Mouse (Mus musculus) lung, postnatal 0 days (tissue): ENCODE results near the gene Snx10. TPM values are rescaled to one million over a fixed set of nuclear protein-coding genes. Genes with fewer than 3 reads are reported as not detected.
A peak's percentile ranks its signal among the peaks of the same experiment; 100 is the strongest.

Experiments
- ATAC-seq: fragments of 200-750 bp; cut with Nextera tagmentation; 2 replicates; pipeline ENCODE4 v1.8.0; 2017; ENCODE audit warnings: moderate library complexity
- DNase-seq: peaks from one replicate; pipeline ENCODE4 v3.0.0-alpha.2; 2016; ENCODE audit warnings: low spot score
- H3K27ac ChIP-seq: fragments of 300-500 bp; sonication (generic); 2 replicates; pipeline ENCODE4 v1.5.1; 2014; ENCODE audit warnings: antibody characterized with exemption, mild to moderate bottlenecking, low read length, mixed read lengths
- H3K27me3 ChIP-seq: fragments of 300-500 bp; sonication (generic); replicated peaks from 2 replicates; pipeline ENCODE4 v1.6.1; 2014; ENCODE audit warnings: low read length, mixed read lengths; ENCODE audit not compliant: insufficient read depth
- H3K36me3 ChIP-seq: fragments of 300-500 bp; sonication (generic); 2 replicates; pipeline ENCODE4 v1.6.1; 2014; ENCODE audit warnings: low read length, mixed read lengths; ENCODE audit not compliant: insufficient read depth
- H3K4me1 ChIP-seq: fragments of 300-500 bp; sonication (generic); 2 replicates; pipeline ENCODE4 v1.6.1; 2014; ENCODE audit warnings: antibody characterized with exemption, low read depth, low read length, mixed read lengths; ENCODE audit not compliant: insufficient read depth
- H3K4me2 ChIP-seq: fragments of 300-500 bp; sonication (generic); replicated peaks from 2 replicates; pipeline ENCODE4 v1.6.1; 2014; ENCODE audit warnings: low read depth, mild to moderate bottlenecking, low read length, moderate library complexity, mixed read lengths
- H3K4me3 ChIP-seq: fragments of 300-500 bp; sonication (generic); 2 replicates; pipeline ENCODE4 v1.5.1; 2014; ENCODE audit warnings: low read depth, low read length
- H3K9ac ChIP-seq: fragments of 300-500 bp; sonication (generic); replicated peaks from 2 replicates; pipeline ENCODE4 v1.6.1; 2014; ENCODE audit warnings: low read depth, mild to moderate bottlenecking
- H3K9me3 ChIP-seq: fragments of 300-500 bp; sonication (generic); 2 replicates; pipeline ENCODE4 v1.6.1; 2016; ENCODE audit warnings: low read length, mixed read lengths
- CTCF ChIP-seq: IDR thresholded peaks from 2 replicates; pipeline ENCODE4 v1.5.1; 2016; ENCODE audit warnings: antibody characterized with exemption, mild to moderate bottlenecking
- EP300 ChIP-seq: IDR thresholded peaks from 2 replicates; pipeline ENCODE4 v1.6.1; 2016; ENCODE audit warnings: antibody characterized with exemption, mild to moderate bottlenecking, control low read depth
- WGBS: fragments of 180-500 bp; shearing (Covaris S2); extraction: QIAGEN DNeasy Blood & Tissue Kit; methylation state at CpG from one replicate; pipeline ENCODE4 v1.1.7; 2014; 5-methylcytosine and 5-hydroxymethylcytosine counted together
- polyA plus RNA-seq: library from polyadenylated mRNA; unstranded; fragments of >200 nt; fragmentation: Nextera tagmentation; extraction: Ambion mirVana; gene quantifications from 2 replicates; pipeline ENCODE4 v1.2.1, GENCODE M21; 2015

The Snx10 gene
- polyA plus RNA-seq, 1 experiment from 2014 or later, result 11.8 TPM

DNA sequence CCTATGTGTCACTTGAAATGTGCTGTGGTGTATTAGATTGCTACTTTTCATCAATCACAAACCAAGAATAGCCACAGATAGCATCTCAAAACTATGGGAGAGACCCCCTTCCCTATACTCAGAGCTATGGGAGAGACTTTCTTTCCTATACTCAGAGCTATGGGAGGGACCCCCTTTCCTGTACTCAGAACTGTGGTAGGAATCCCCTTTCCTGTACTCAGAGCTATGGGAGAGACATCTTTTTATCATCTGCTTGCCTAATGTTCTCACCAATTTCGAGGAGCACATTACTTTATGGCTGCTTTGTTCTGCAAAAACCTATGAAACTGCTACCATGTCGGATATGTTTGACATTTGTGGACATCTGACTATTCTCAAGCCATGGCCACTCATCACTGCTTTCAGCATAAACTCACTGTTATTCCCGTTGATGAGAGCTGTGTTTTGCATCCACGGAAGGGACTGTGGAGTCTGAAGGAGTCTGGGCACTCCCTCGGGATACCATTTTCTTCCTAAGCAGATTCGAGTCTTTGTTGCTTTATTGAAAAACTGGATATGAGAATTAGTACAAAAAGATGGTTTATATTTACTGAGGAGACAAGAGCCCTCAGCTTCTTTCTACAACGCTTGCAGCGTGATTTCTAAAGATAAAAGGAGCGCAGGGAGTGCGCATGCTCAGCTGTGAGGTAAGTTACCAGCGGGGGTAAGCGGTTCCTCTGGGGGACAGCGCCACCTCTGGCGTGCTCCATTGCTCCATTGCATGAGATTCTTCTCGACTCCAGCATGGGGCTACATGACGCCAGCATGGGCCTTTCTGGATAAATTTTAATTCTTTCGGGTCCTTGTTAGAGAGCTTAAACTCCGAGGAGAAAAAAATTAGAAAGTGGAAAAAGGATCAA, 14.7 kb upstream of the Snx10 start:
- Histone ChIP-seq H3K27me3 (no peaks in the 10 kb centered on the region), H3K36me3 (no peaks in the 10 kb centered on the region), H3K9ac (no peak overlapping the region), H3K4me1 (no peaks in the 10 kb centered on the region), H3K9me3 (no peaks in the 10 kb centered on the region), H3K4me2 (peak overlapping the region; percentile 37), H3K27ac (no peak overlapping the region), H3K4me3 (no peak overlapping the region)
- 23% methylated on average over 18 of the region's 18 CpGs for WGBS
- TF ChIP-seq EP300 (no peak), CTCF (peak; percentile 85)
- ATAC-seq (peak; percentile 70; the same call in 1 of the 2 replicates), DNase-seq (peak; percentile 91)

DNA sequence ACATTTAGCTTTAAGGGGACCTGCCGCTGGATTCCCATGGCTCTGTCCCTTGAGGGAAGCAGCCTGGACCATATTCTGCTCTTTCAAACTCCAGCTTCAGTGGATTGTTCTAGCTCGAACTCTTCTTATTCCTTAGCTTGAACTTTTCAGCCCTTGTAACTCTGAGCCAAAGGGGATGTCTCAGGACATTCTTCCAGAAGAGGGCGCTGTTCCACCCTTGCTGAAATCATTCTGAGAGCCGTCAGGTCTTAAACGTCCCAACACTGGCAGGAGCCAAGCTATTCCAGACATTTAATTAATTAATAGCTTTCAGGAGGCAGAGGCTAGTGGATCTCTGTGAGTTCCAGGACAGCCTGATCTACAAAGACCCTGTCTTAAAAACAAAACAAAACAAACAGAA, 13.6 kb upstream of the Snx10 start:
- H3K4me2 ChIP-seq, result no peak overlapping the region
- no peaks in the 10 kb centered on the region for H3K4me1 ChIP-seq
- H3K9ac ChIP-seq, result no peak overlapping the region
- TF ChIP-seq EP300 (no peak), CTCF (peak; percentile 65)
- no peaks in the 10 kb centered on the region for H3K36me3 ChIP-seq
- H3K27ac ChIP-seq, result no peak overlapping the region
- DNase-seq (peak; percentile 49), ATAC-seq (no peak)
- 30% methylated on average over 5 of the region's 5 CpGs for WGBS
- H3K9me3 ChIP-seq, result no peaks in the 10 kb centered on the region
- H3K4me3 ChIP-seq, result no peak overlapping the region
- H3K27me3 ChIP-seq, result no peaks in the 10 kb centered on the region

DNA sequence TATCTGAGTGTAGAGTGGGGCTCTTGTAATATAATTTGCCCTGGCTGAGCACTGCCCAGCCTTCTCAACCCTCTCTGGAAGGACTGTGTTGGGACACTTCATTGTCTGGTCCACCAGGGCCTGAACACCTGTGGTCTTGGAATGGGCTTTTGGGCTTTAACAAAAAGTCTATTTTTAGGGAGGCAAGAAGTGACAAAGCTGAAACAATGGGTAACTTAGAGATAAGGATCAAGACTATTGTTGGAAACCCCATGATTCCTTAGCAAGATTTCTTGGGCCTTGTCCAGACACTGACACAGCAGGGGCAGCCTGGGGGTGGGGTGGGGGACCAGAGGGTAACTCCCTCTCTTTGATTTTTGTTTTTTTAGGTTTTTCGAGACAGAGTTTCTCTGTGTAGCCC, 12.8 kb upstream of the Snx10 start:
- DNase-seq, result no peak

GRCm38 (mm10) chr6:51513745-51514144, 10.0 kb upstream of the Snx10 start:
- H3K27me3 ChIP-seq, result no peaks in the 10 kb centered on the region
- H3K9me3 ChIP-seq, result no peaks in the 10 kb centered on the region
- ATAC-seq, result no peak
- no peak overlapping the region for H3K9ac ChIP-seq
- 70% methylated on average over 3 of the region's 3 CpGs for WGBS
- DNase-seq, result no peak
- H3K4me3 ChIP-seq, result no peak overlapping the region
- H3K4me2 ChIP-seq, result no peak overlapping the region
- no peak overlapping the region for H3K27ac ChIP-seq
- H3K4me1 ChIP-seq, result no peaks in the 10 kb centered on the region
- H3K36me3 ChIP-seq, result no peaks in the 10 kb centered on the region
- no peak for TF ChIP-seq CTCF
- TF ChIP-seq EP300, result no peak

More for the DNA sequence above, 12.8 kb upstream of the Snx10 start:
- Histone ChIP-seq H3K4me3 (no peak overlapping the region), H3K9me3 (no peaks in the 10 kb centered on the region), H3K27me3 (no peaks in the 10 kb centered on the region), H3K27ac (no peak overlapping the region), H3K4me1 (no peaks in the 10 kb centered on the region), H3K9ac (no peak overlapping the region), H3K36me3 (no peaks in the 10 kb centered on the region), H3K4me2 (no peak overlapping the region)
- no peak for ATAC-seq
- TF ChIP-seq CTCF (no peak), EP300 (no peak)
- 42% methylated on average over 1 of the region's 1 CpGs for WGBS

- Histone ChIP-seq H3K36me3 (no peaks in the 10 kb centered on the region), H3K4me2 (no peak overlapping the region), H3K27me3 (no peaks in the 10 kb centered on the region), H3K9me3 (no peaks in the 10 kb centered on the region), H3K27ac (no peak overlapping the region), H3K4me1 (no peaks in the 10 kb centered on the region), H3K4me3 (no peak overlapping the region), H3K9ac (no peak overlapping the region)
- DNase-seq, result no peak
- no peak for ATAC-seq
- TF ChIP-seq CTCF (no peak), EP300 (no peak)
- 86% methylated on average over 6 of the region's 7 CpGs for WGBS
These were observed 8.8 kb upstream of the Snx10 start for GRCm38 (mm10) chr6:51514860-51515259.

DNA sequence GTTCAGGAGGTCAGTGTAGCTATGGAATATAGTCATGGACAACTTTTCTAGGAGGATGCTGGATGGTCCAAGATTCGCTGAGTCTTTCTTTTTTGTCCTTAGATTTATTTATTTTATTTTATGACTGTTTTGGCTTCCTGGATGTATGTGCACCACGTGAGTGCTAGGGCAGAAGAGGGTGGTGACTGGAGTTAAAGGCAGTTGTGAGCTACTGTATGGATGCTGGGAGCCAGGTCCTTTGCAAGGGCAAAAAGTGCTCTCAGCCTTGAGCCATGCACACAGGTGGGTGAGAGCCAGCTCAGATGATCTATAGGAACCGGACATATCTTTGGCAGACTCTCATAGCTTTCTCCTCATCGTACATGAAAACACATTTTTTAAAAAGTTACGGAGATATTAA, 391 bp upstream of the Snx10 start:
- H3K27ac ChIP-seq, result no peak overlapping the region
- H3K4me3 ChIP-seq, result peak overlapping the region; percentile 59
- ATAC-seq (no peak), DNase-seq (no peak)
- no peaks in the 10 kb centered on the region for H3K27me3 ChIP-seq
- 15% methylated on average over 5 of the region's 5 CpGs for WGBS
- H3K4me2 ChIP-seq, result peak overlapping the region; percentile 96
- no peaks in the 10 kb centered on the region for H3K9me3 ChIP-seq
- H3K36me3 ChIP-seq, result no peaks in the 10 kb centered on the region
- peaks cover 4% of the 10 kb centered on the region; the same call in 1 of the 2 replicates for H3K4me1 ChIP-seq
- no peak overlapping the region for H3K9ac ChIP-seq
- TF ChIP-seq EP300 (no peak), CTCF (no peak)
